Mouse (Mus musculus) G1E (cell line): ENCODE measurements at regions not wholly inside any gene's neighbourhood (a gene's known extent, or its start where the extent isn't known, plus 50 kb on each side); places are given as distances from the start of the nearest gene placed in this dataset.

ENCODE experiments used
- CTCF ChIP-seq: IDR thresholded peaks from 2 replicates; pipeline ENCODE4 v1.5.1; 2012; ENCODE audit warnings: low read depth, low read length, inconsistent platforms, mixed read lengths
- GATA1 ChIP-seq: IDR thresholded peaks from 2 replicates; pipeline ENCODE4 v1.6.1; 2012; ENCODE audit warnings: borderline replicate concordance, low read length, inconsistent platforms, mixed read lengths
- POLR2AphosphoS5 ChIP-seq: IDR thresholded peaks from 2 replicates; pipeline ENCODE4 v1.6.1; 2012; ENCODE audit warnings: low read depth, low read length, inconsistent platforms; ENCODE audit not compliant: insufficient replicate concordance
- TAL1 ChIP-seq: conservative IDR thresholded peaks from 2 replicates; pipeline ENCODE4 v1.6.1; 2012; ENCODE audit warnings: low read depth, low read length, inconsistent platforms, mixed read lengths

GRCm38 (mm10) chrX:162332121-162332520 is 172.6 kb upstream of the Nhs start:
- TF ChIP-seq CTCF, result no peak
- TF ChIP-seq POLR2AphosphoS5, result no peak
- no peak for TF ChIP-seq TAL1
- TF ChIP-seq GATA1, result no peak
